Mouse (Mus musculus): Measurements from ENCODE around the gene Ilf2.

DNA sequence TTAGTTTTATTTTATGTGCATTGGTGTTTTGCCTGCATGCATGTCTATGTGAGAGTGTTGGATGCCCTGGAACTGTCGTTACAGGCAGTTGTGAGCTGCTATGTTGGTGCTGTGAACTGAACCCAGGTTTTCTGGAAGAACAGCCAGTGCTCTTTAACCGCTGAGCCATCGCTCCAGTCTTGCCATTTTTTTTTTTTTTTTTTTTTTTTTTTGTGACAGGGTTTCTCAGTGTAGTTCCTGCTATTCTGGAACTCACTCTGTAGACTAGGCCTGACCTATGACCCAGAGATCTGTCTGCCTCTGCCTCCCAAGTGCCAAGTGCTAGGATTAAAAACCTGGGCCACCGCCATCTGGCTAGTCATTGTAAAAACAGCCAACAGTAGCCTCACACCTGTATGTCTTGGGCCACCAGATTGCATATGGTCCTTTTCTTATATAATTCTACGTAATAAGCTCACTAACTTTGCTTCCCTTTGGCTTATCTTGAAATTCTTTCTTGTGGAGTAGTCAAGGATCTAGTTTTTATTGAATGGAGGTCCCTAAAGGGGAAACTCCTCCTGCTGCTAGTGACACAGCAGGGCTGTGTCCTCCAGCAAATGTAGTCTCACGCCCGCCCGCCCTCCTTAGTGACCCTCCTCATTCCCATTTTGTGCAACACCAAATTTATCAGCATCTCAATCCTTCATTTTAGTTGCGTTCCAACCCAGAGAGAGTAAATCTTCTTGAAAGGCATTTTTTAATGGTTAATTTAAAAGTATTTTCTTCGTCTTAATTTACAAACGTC is 30.3 kb upstream of the Ilf2 start:
- TF ChIP-seq CEBPB (IDR thresholded peaks at IDR 0.05; ENCODE audit: insufficient read depth, poor library complexity, severe bottlenecking) (no peak), SRF (IDR thresholded peaks at IDR 0.05; ENCODE audit: control insufficient read depth, insufficient read length, low read depth) (no peak), MYOD1 (IDR thresholded peaks at IDR 0.05; ENCODE audit: control insufficient read depth in 1 of 3, insufficient read length in 2 of 3, low read depth in 2 of 3) (no peak), REST (IDR thresholded peaks at IDR 0.05; ENCODE audit: insufficient read depth, insufficient read length) (no peak), TCF3 (IDR thresholded peaks at IDR 0.05; ENCODE audit: insufficient read length, low read depth) (no peak), TCF12 (IDR thresholded peaks at IDR 0.05; ENCODE audit: insufficient read depth, poor library complexity, severe bottlenecking) (no peak), MAX (IDR thresholded peaks at IDR 0.05; ENCODE audit: low read depth) (no peak), POLR2A (IDR thresholded peaks at IDR 0.05; ENCODE audit: insufficient read length, low read depth) (no peak), E2F4 (IDR thresholded peaks at IDR 0.05; ENCODE audit: insufficient read depth) (no peak), USF1 (IDR thresholded peaks at IDR 0.05; ENCODE audit: low read depth) (no peak)
